Mouse (Mus musculus): ENCODE measurements at regions not wholly inside any gene's neighbourhood (a gene's known extent, or its start where the extent isn't known, plus 50 kb on each side); places are given as distances from the start of the nearest gene placed in this dataset.

DNA sequence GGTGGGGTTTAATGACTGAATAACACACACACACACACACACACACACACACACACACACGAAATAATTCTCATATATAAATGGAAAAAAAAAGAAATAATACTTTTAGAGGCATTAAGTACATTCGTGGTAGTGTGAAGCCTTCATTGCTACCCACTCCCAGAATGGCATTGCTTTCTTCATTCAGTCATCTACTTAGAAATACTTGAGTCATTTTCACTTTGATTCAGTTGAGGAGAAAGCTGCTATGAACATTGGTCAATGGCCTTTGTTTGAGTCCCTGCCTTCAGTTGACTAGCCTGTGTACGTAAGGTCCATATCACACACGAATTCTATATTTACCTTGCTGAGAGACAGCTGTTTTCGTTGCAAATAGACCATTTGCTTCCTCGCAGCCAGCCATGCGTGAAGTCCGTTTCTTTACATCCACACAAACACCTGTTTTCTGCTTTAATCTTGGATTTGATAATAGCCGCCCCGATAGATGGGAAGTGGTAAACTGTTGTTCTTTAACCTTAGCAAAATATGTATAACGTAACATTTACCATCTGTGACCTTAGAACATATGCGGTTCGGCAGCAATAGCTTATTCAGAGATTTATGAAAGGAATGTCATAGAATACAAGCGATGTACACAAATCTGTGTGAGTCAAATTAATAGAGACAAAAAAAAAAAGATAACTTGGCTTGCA is 72.3 kb upstream of the Cpm start:
- TF ChIP-seq CTCF (IDR thresholded peaks at IDR 0.05; ENCODE audit: insufficient read depth, low read length) (no peak), POLR2A (IDR thresholded peaks at IDR 0.05; ENCODE audit: borderline replicate concordance, extremely low read depth, low read depth, low read length) (no peak)
- Histone ChIP-seq H3K4me3 (replicated peaks; ENCODE audit: extremely low read depth, low read depth, low read length) (no peak overlapping the region), H3K4me1 (ENCODE audit: control insufficient read depth, insufficient read depth, low read length) (no peaks in the 10 kb centered on the region)
- DNase-seq, result no peak
- 75% methylated on average over 14 of the region's 14 CpGs for WGBS

DNA sequence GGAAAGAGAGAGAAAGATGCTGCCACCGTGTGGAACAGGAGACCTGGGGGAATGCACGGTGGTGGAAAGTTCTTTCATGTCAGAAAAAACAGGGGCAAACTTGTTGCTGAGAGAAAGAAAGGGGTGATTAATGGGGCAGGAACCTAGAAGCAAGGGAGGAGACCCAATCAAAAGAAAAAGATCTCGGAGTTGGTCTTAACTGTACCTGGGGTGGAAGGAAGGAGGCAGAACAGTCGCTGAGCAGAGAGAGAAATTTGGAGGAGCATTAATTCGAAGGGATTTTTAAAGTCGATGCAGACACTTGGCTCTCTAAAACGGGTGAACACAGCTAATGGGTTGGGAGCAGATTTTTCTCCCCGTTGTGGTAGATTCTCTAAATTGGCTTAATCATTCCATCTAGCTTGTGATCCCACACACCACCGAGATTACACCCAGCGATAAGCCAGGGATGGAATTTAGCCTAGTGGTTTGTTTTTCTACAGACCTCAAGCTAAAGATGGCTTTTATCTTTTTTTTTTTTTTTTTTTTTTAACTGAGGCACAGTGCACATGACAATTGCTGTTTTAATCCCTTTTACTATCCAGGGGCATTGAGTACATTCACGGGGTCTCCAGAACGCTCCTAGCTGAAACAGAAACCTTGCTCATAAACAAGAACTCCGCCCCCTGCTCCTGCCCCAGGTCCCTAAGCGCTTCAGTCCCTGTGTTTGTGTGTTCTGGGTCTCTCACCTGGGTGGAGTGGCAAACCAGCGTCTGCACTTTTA is 73.1 kb upstream of the Cpm start:
- TF ChIP-seq POLR2A (IDR thresholded peaks at IDR 0.05; ENCODE audit: borderline replicate concordance, extremely low read depth, low read depth, low read length) (no peak), CTCF (IDR thresholded peaks at IDR 0.05; ENCODE audit: insufficient read depth, low read length) (no peak)
- WGBS, result 38% methylated on average over 15 of the region's 15 CpGs
- DNase-seq, result no peak
- Histone ChIP-seq H3K4me1 (ENCODE audit: control insufficient read depth, insufficient read depth, low read length) (no peaks in the 10 kb centered on the region), H3K4me3 (replicated peaks; ENCODE audit: extremely low read depth, low read depth, low read length) (peak overlapping the region; percentile 19)

DNA sequence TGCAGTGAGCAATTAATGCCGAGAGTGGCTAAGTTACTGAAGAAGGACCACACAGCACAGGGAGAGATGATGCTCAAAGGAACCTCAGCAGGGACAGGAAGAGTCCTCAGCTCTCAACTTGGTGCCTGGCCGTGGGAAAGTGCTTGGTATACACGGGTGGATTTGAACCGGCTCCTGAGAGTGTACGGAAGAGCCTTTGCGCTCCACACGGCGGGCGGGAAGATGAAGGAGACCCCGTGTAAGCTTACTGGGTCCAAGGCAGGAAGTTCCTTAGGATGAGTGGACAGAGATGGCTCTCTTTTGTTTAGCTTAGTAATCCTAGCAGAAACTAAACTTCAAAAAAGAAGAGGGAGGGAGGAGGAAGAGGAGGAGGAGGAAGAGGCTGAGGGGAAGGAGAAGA is 73.8 kb upstream of the Cpm start:
- WGBS, result 81% methylated on average over 10 of the region's 10 CpGs

DNA sequence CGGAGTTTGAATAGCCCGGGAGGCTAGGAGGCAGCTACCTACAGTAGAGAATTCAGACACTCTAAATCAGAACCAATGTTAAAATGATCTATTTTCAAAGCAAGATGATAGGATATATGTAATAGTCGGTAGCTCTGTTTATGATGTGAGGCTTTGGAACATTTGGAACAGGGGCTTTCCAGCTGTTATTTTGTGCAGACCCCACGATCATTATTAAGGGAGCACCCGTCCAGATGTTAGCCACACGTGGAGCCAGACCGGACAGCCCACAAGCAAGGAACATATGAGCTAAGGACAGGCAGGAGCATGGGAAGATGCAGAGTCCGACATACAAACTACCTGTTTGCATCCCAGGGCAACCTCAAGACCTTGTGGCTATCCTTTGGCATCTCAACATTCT is 74.3 kb upstream of the Cpm start:
- TF ChIP-seq CTCF (IDR thresholded peaks at IDR 0.05; ENCODE audit: insufficient read depth, low read length) (no peak), POLR2A (IDR thresholded peaks at IDR 0.05; ENCODE audit: borderline replicate concordance, extremely low read depth, low read depth, low read length) (no peak)
- H3K4me1 ChIP-seq (ENCODE audit: control insufficient read depth, insufficient read depth, low read length), result no peaks in the 10 kb centered on the region
- 84% methylated on average over 8 of the region's 8 CpGs for WGBS
- no peak overlapping the region for H3K4me3 ChIP-seq (replicated peaks; ENCODE audit: extremely low read depth, low read depth, low read length)
- DNase-seq, result no peak

More for the DNA sequence above, 73.8 kb upstream of the Cpm start:
- no peak overlapping the region for H3K4me3 ChIP-seq (replicated peaks; ENCODE audit: extremely low read depth, low read depth, low read length)
- no peaks in the 10 kb centered on the region for H3K4me1 ChIP-seq (ENCODE audit: control insufficient read depth, insufficient read depth, low read length)
- TF ChIP-seq CTCF (IDR thresholded peaks at IDR 0.05; ENCODE audit: insufficient read depth, low read length) (no peak), POLR2A (IDR thresholded peaks at IDR 0.05; ENCODE audit: borderline replicate concordance, extremely low read depth, low read depth, low read length) (no peak)
- DNase-seq, result no peak

DNA sequence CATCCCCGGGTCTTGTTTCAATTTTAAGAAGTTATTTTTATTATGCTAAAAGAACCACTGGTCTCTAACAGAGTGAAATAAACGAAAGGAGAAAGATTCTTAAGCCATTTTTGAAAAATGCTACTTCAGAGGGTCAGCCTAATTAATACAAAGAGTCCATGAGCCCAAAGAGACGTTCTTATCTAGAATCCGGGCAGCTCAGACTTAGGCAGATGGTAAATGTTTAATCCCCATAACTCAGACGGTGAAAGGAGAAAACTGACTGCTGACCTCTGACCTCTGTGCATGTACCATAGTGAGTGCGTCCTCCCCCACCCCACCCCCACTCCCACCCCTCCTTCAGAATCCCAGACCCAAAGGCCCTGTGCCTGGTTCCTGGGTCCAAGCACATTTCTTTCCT is 74.8 kb upstream of the Cpm start:
- DNase-seq, result no peak
- no peak overlapping the region for H3K4me3 ChIP-seq (replicated peaks; ENCODE audit: extremely low read depth, low read depth, low read length)
- 65% methylated on average over 6 of the region's 6 CpGs for WGBS
- no peak for TF ChIP-seq CTCF (IDR thresholded peaks at IDR 0.05; ENCODE audit: insufficient read depth, low read length)
- no peak for TF ChIP-seq POLR2A (IDR thresholded peaks at IDR 0.05; ENCODE audit: borderline replicate concordance, extremely low read depth, low read depth, low read length)
- no peaks in the 10 kb centered on the region for H3K4me1 ChIP-seq (ENCODE audit: control insufficient read depth, insufficient read depth, low read length)

DNA sequence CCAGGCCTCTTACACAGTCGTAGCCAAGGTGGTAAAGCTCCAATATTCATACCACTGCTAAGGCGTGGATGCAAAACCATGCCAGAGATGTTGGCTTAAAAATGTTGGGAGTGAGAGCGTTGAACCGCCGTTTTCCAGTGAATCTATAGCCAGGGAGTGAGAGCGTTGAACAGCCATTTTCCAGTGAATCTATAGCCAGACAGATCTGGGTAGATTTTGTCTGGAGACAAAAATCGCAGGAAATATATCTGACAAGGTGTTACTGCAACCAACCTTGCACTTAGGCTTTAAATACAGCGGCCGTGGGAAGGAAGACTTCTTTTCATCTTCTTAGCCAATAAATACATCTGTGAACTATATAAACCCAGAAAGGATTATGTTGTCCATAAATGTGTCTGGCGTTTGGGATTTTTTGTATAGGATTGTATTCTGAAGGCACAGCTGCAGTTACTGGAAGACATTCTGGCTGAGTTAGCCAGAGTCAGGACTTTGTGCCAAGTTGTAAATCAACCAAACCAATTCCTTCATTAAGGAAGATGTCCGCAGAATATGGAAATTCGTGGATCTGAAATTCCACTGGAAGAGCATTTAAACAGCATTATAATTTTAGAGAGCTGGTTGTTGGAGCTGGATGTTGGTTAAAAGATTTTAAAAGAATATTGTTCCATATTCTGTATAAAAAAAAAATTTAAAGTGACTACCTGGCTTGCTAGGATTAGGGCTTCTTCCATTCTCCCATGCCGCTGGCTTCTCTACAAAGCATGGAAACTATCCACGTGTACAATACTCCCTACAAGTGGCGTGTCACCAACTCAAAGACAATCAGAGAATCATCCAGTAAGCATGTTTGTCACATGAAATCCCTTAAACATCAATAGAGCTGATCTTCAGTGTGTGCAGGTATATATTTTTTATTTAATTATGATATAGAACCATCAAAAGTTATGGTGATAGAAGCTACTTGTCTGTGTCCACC is 75.8 kb upstream of the Cpm start:
- TF ChIP-seq POLR2A (IDR thresholded peaks at IDR 0.05; ENCODE audit: borderline replicate concordance, extremely low read depth, low read depth, low read length) (no peak), CTCF (IDR thresholded peaks at IDR 0.05; ENCODE audit: insufficient read depth, low read length) (no peak)
- Histone ChIP-seq H3K4me1 (ENCODE audit: control insufficient read depth, insufficient read depth, low read length) (no peaks in the 10 kb centered on the region), H3K4me3 (replicated peaks; ENCODE audit: extremely low read depth, low read depth, low read length) (no peak overlapping the region)
- no peak for DNase-seq
- WGBS, result 79% methylated on average over 15 of the region's 15 CpGs

DNA sequence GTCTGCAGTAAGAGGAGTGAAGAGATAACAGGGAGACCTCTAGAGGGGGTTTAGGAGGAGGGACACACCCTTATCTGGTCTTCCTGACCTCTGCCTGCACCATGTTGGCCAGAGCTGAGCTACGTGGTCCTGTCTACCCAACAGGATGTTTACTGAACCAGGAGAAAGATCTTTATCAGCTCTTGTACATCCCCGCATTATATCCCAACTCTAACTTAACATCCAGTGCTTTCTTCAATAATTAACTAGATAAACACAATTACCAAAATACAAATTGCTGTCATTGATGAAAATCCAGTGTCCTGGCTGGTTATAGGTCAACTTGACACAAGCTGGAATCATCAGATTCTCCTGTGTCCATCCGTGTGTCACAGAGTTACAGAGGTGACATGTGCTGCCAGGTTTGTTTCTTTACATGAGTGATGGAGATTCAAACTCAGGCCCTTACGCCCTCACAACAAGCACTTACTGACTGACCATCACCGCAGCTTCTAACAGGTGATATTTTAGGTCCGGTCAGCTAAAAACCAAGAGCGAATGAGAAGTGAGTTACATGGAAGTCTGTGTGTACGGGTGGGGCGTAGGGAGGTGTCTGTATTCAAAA is 77.1 kb upstream of the Cpm start:
- no peak for DNase-seq
- 82% methylated on average over 9 of the region's 9 CpGs for WGBS
- TF ChIP-seq POLR2A (IDR thresholded peaks at IDR 0.05; ENCODE audit: borderline replicate concordance, extremely low read depth, low read depth, low read length), result no peak
- TF ChIP-seq CTCF (IDR thresholded peaks at IDR 0.05; ENCODE audit: insufficient read depth, low read length), result no peak
- Histone ChIP-seq H3K4me1 (ENCODE audit: control insufficient read depth, insufficient read depth, low read length) (no peaks in the 10 kb centered on the region), H3K4me3 (replicated peaks; ENCODE audit: extremely low read depth, low read depth, low read length) (no peak overlapping the region)

DNA sequence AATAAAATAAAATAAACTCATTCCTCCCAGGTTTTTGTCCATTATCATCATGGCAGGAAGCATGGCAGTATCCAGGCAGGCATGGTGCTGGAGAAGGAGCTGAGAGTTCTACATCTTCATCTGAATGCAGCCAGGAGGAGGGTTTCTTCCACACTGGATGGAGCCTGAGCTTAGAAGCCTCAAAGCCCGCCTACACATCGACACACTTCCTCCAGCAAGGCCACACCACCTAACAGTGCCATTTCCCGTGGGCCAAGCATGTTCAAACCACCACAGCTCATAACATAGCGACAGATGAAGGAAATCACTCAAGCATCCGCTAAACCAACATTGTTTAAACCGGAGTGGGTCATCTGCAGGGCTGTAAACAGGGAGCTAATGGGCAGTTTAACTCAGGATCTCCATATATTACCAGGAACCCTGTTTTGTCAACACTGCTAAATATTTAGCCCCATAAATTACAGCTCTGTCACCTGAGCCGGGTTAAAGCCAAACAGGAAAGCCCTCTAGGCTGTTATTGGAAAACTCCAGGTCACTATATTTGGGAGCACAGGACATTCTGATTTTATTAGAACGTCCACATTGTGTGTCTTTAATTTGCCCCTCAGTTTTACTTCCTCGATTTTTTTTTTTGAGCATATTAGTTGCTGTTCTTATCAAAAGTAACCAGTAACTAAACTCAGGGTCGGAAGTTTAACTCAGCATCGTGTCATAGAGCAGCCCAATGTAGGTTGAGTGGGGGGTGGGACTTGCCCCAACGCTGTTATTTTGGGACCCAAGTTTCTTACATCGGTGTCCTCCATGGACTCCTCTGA is 77.9 kb upstream of the Cpm start:
- no peak for DNase-seq
- H3K4me3 ChIP-seq (replicated peaks; ENCODE audit: extremely low read depth, low read depth, low read length), result no peak overlapping the region
- TF ChIP-seq POLR2A (IDR thresholded peaks at IDR 0.05; ENCODE audit: borderline replicate concordance, extremely low read depth, low read depth, low read length) (no peak), CTCF (IDR thresholded peaks at IDR 0.05; ENCODE audit: insufficient read depth, low read length) (no peak)
- H3K4me1 ChIP-seq (ENCODE audit: control insufficient read depth, insufficient read depth, low read length), result no peaks in the 10 kb centered on the region
- 79% methylated on average over 13 of the region's 13 CpGs for WGBS
